Mouse (Mus musculus): ENCODE data around the gene Bahd1.

- TF ChIP-seq TAL1 (IDR thresholded peaks at IDR 0.05; ENCODE audit: low read length) (no peak), GATA1 (IDR thresholded peaks at IDR 0.05; ENCODE audit: low read length) (no peak)
These were observed 606 bp downstream of the Bahd1 start for GRCm38 (mm10) chr2:118900826-118901140.

All from erythroblast, embryonic 14.5 days (primary cell).